Mouse (Mus musculus) cerebellum, adult 2 months (tissue): Measurements from ENCODE around the gene Cldn12.

Source experiments
- CTCF ChIP-seq: fragments of 200-500 bp; IDR thresholded peaks from 2 replicates; pipeline ENCODE4 v1.5.1; 2011; ENCODE audit warnings: low read depth, mild to moderate bottlenecking, control low read depth, low read length, moderate library complexity, borderline replicate concordance; ENCODE audit not compliant: insufficient read depth
- POLR2A ChIP-seq: fragments of 200-500 bp; IDR thresholded peaks from 2 replicates; pipeline ENCODE4 v1.6.1; 2011; ENCODE audit warnings: low read length, control low read depth, borderline replicate concordance; ENCODE audit not compliant: insufficient read depth

- TF ChIP-seq CTCF (no peak), POLR2A (no peak)
Observed at GRCm38 (mm10) chr5:5511401-5511800, 3.4 kb downstream of the Cldn12 start.
